15 mouse cellular contexts compared by ENCODE assay signal in genomic region chr9:30723364-30724070, GRCm38 (mm10).
DNase-seq lines count a peak whose midpoint lies in the region; ATAC-seq lines count a peak whose summit lies in the region.
"Had no signal": no experiment of that assay in that cellular context is flagged by ENCODE, and none has a peak within 500 bp of the region (broad histone marks: within the 10 kb centered on the region; RNA-seq: fewer than 3 reads in every experiment).

No protein-coding gene starts in this region.

- DNase-seq in adrenal gland, adult 2 months = peak; percentile 63
- DNase-seq in adrenal gland, postnatal 4 days (ENCODE audit: low spot score in 2 of 2) = no peak
- DNase-seq in heart, adult 9 months (ENCODE audit: low spot score in 2 of 2) = peak; percentile 18 to 39
- DNase-seq in heart, postnatal 10 days = no peak
- peak; percentile 16 for DNase-seq in adrenal gland, postnatal 14 days
- DNase-seq in thymus, postnatal 36 days = no peak
- DNase-seq: cerebellum, adult 2 months; cerebellum, postnatal 10 days; gastrocnemius, postnatal 36 days; kidney, adult 11 months had no signal

- intact Hi-C loops in heart, postnatal 10 days (cut with DNase I) = no loop called here

- ATAC-seq in megakaryocyte, adult 5-6 weeks (ENCODE audit: poor library complexity, severe bottlenecking) = no peak
- ATAC-seq: activated CD4-positive, CD25-positive, alpha-beta regulatory T cell, adult 4 months; forebrain, embryonic 14.5 days; hindbrain, postnatal 0 days; Patski had no signal

Comparison
In these comparisons a context has a peak if more than half of its experiments do, and no peak if none do; other contexts are left out.
1. DNase-seq: peak in adrenal gland, adult 2 months (single experiment), heart, adult 9 months (2 of 2) and adrenal gland, postnatal 14 days (single experiment); none in adrenal gland, postnatal 4 days (0 of 2), heart, postnatal 10 days (0 of 2) and thymus, postnatal 36 days (0 of 2).